Mouse (Mus musculus): Measurements from ENCODE around the gene Igf1r.

Gene Igf1r

GRCm38 (mm10) chr7:68009635-68010034 lies 57.0 kb downstream of the Igf1r start:
- DNase-seq (ENCODE audit: low spot score): no peak

GRCm38 (mm10) chr7:68010168-68010567 lies 57.5 kb downstream of the Igf1r start:
- no peak for DNase-seq (ENCODE audit: low spot score)

DNA sequence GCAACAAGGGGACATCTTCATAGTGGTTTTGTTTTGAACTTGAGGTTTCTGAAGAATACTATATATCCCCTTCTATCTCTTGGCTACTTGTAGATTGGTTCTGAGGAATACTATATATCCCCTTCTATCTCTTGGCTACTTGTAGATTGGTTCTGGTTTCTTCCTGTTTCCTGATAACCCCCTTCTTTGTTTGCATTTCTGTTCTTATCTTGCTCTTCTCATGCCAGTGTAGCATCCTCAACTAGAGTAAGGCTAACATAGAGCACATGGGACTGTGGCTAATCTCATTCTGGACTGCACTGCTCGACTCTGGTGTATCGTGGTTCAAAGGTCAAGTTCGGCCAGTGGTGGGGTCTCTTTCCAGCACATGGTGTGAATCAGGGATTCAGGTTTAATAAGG lies 58.2 kb downstream of the Igf1r start:
- no peak for DNase-seq (ENCODE audit: low spot score)

DNA sequence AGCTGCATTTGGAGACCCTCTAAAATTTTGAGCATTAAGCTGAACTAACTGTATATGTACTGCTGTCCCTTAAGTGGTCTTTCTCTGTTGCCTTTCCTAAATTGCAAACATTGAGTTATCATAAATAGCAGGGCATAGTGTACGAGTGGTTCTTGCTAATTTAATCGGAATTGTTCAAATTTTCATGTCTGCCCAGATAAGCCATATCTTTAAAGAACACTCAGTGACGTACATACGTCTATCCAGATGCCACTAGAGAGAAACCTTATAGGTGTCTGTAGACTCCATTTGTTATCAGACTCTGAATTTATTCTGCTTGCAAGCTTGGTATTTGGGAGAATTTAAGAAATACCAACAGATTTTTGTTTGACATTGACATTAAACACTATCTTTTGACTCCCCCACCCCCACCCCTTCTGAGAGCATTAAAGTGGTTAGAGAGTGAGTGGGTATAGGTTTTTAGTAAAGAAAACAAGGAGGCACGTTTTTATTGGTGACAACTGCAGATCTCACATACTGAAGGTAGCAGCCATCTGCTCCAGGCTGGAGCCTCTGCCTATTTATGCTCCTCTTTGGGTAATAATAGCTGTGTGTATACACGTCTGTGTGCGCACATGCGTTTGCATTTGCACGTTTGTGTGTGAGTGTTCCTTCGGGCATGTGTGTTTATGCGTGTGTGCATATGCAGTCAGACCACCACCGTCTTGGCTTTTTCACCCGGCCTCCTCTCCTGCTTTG lies 58.9 kb downstream of the Igf1r start:
- no peak for DNase-seq (ENCODE audit: low spot score)

- no peak for DNase-seq (ENCODE audit: low spot score)
Measured at GRCm38 (mm10) chr7:68012123-68012474, 59.5 kb downstream of the Igf1r start.

- DNase-seq (ENCODE audit: low spot score): no peak
Measured at GRCm38 (mm10) chr7:68014495-68014894, 61.9 kb downstream of the Igf1r start.

DNA sequence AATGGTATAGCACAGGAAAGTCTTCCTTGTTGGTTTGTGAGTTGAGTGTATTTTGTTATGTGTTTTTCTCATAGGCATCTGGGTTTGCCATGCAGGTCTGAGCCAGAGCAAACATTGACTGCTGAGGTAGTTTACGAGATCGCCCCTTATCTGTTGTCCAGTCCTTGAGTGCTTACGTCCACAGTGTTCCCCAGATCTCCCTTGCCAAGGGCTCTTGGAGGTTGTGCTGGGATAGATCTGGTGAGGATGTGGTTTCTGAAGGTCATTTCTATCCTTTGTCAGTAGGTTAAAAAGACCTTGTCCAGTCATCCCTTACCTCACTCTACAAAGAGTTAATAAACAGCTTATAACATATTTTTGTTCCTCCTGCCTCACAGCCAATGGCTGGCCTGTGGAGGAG lies 62.8 kb downstream of the Igf1r start:
- no peak for DNase-seq (ENCODE audit: low spot score)

DNA sequence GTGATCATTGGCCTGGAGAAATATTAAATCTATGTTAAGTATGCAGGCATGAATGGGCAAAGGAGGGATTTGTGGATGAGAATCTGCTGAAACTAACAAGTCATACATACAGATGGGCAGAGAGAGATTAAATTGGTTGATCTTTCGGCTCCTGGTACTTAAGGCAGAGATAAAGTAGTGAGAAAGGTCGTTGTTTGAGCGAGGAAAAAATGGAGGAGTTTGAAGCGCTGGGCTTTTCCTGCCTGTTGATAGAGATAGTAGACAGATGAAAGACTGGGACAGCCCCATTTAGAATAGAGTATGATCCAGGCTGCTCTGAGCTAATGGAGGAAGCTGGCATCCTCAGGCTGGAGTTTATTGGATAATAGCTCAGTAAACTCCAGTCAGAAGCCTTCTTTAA lies 65.4 kb downstream of the Igf1r start:
- DNase-seq (ENCODE audit: low spot score): no peak

GRCm38 (mm10) chr7:68020556-68020955 lies 67.9 kb downstream of the Igf1r start:
- DNase-seq (ENCODE audit: low spot score): no peak

- no peak for DNase-seq (ENCODE audit: low spot score)
Measured at GRCm38 (mm10) chr7:68021741-68022140, 69.1 kb downstream of the Igf1r start.

- no peak for DNase-seq (ENCODE audit: low spot score)
Measured at GRCm38 (mm10) chr7:68022188-68022587, 69.6 kb downstream of the Igf1r start.

GRCm38 (mm10) chr7:68023882-68024281 lies 71.3 kb downstream of the Igf1r start:
- DNase-seq (ENCODE audit: low spot score): no peak

DNA sequence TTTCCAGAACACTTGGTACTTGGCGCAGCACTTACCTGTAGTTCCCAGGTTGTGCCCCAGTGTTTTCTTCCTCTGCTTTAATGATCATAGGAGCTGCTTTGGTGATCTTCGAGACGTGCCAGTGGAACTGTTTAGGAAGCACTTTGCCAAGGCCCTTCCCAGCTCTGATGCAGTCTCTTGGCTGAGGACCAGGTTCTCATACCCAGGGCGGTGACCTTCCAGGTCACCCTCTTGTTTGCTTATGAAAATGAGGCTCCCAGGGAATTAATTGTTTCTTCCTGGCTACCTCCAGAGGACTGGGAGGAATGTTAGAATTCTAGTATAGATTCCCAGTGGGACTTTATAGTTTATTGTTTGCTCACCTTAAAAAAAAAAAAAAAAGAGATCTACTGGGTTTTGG lies 72.0 kb downstream of the Igf1r start:
- no peak for DNase-seq (ENCODE audit: low spot score)

DNA sequence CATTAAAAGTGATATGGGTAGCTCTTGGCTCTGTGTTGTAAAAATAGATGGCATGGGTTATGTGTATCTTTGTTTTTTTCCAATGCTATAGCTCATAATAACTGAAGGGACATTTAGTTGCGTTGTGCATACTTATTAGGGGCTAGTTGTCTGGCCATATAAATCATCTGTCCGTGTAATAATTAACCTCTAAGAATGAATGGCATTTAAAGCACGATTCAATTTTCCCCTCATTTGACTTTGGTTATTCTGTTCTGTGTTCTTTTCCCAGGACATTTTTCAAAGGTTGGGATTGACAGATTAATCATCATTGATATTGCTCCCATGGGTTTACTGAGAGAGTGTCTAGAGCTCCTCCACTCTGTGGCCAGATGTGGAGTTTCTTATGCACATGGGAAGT lies 72.8 kb downstream of the Igf1r start:
- DNase-seq (ENCODE audit: low spot score): no peak

- DNase-seq (ENCODE audit: low spot score): no peak
Measured at GRCm38 (mm10) chr7:68026076-68026475, 73.4 kb downstream of the Igf1r start.

- no peak for DNase-seq (ENCODE audit: low spot score)
Measured at GRCm38 (mm10) chr7:68028167-68028566, 75.5 kb downstream of the Igf1r start.

DNA sequence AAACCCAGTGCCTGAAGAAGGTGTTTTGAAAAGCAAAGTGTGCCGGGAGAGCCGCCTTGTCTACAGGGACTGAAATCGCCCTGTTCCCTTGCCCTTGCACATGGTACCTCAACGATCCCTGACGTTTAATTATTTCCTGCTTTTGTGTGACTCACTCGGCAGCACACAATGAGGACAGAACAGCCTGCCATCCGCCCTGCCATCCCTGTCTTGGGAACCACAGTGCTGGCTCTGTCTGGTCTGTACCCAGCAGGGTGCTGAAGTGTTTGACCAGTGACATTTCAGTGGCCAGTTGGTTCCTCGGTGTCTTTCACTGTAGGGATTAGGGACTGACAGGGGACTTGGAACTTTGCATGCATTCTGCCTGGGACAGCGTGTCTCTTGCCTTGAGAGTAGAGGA lies 78.2 kb downstream of the Igf1r start:
- no peak for DNase-seq (ENCODE audit: low spot score)

- no peak for DNase-seq (ENCODE audit: low spot score)
Measured at GRCm38 (mm10) chr7:68036527-68036926, 83.9 kb downstream of the Igf1r start.

DNA sequence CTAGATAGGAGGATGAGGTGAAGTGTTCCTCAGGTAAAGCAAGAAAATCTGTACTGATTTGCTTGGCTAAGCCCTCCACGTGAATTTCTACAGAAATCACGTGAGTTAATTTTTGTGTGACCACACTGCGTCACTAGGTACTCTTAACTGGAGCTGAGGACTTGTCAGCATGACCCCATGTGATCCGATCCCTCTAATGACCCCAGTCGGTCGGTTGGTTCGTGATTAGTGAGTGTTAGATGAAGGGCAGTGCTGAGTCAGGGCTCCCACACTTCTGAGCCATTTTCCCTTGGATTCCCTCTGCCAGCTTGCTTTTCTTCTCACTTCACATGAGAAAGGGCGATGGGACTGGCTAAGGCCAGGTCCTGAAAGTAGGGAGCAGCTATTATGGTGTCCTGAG lies 86.2 kb downstream of the Igf1r start:
- no peak for DNase-seq (ENCODE audit: low spot score)

DNA sequence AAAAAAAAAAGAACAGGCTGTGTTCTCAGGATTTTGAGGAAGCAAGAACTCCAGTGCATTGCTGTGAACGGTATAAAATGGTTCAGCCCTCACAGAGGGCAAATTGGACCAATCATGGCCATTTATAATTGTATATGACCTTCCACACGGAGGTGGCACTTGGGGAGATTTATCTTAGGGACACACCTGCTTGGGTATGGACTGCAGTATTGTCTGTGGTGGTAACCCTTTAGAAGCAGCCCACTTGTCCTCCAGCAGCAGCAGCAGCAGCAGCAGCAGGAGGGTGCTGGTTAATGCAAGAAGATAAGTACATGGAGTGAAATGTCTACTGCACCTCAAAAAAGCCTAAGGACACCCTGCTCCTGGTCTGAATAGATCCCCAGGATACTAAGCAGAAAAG lies 86.9 kb downstream of the Igf1r start:
- DNase-seq (ENCODE audit: low spot score): no peak

GRCm38 (mm10) chr7:68044621-68045020 lies 92.0 kb downstream of the Igf1r start:
- DNase-seq (ENCODE audit: low spot score): no peak

- DNase-seq (ENCODE audit: low spot score): no peak
Measured at GRCm38 (mm10) chr7:68047152-68047551, 94.5 kb downstream of the Igf1r start.

DNA sequence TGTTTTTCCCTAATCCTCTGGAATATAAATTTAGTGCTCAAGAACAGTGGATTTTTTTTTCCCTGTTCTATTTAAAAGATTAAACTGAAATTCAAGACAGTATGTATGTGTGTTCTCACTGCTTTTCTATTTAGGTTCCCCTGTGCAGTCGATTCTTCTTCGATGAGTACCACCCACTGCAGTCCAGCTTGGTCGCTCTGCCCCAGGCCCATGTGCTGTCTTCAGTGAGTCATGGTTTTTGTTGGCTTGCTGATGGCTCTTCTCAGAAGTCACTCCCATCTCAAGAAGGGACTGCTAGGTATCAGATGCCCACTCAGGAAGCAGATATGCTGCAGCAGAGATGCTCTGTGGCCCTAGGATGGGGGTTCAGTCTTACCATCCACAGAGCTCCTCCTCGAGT lies 95.9 kb downstream of the Igf1r start:
- DNase-seq (ENCODE audit: low spot score): no peak

GRCm38 (mm10) chr7:68049048-68049447 lies 96.4 kb downstream of the Igf1r start:
- DNase-seq (ENCODE audit: low spot score): no peak

All from T-cell, adult 2 months (primary cell).